Mouse (Mus musculus): ENCODE data around the gene Sptbn4.

DNA sequence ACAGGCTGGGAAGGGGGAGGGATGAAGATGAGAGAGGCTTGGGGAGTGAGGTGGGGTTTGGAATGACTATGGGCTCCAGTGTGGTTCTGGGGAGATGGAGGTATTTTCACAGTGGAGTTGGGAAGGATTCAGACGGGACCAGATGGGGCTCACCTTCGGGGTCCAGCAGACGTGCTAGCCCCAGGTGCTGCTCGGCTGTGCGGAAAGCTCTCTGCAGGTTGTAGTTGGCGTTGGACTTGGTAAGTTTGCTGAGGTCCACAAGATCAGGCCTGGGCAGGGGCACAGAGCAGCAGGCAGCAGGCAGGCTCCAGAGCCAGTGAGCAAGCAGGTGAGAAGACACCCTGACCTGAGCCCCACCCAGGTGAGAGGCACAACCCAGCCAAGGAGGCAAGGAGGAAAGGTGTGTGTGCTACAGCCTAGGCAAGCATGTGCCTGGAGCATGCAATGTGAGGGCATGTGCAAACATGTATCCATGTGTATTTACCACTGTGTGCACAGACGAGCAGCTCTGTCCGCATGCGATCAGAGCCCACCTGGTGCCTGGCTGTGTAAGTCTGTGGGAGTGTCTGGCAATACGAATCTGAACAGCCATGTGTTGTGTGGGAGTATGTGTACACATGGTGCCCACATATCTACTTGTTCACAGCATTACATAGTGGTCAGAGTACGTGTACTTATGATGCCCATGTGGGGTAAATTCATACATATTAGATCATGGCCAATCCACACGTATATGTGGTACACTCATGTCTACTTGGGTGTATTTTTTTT, 23.7 kb downstream of the Sptbn4 start:
- TF ChIP-seq CTCF (IDR thresholded peaks at IDR 0.05; ENCODE audit: extremely low read depth, insufficient read depth, insufficient read length, insufficient replicate concordance), result no peak
- no peak for TF ChIP-seq POLR2A (IDR thresholded peaks at IDR 0.05; ENCODE audit: low read depth, low read length)

Measured in spleen, adult 2 months (tissue).